Mouse (Mus musculus) hindbrain, embryonic 12.5 days (tissue): ENCODE results near the gene Mrpl23. TPM values are rescaled to one million over a fixed set of nuclear protein-coding genes. Genes with fewer than 3 reads are reported as not detected.

ENCODE experiments used
- ATAC-seq: fragments of 200-750 bp; cut with Nextera tagmentation; 2 replicates; pipeline ENCODE4 v1.8.0; 2017; ENCODE audit warnings: moderate TSS enrichment; ENCODE audit not compliant: low FRiP score
- H3K27ac ChIP-seq: fragments of 300-500 bp; sonication (generic); 2 replicates; pipeline ENCODE4 v1.5.1; 2016; ENCODE audit warnings: mild to moderate bottlenecking
- H3K27me3 ChIP-seq: fragments of 300-500 bp; sonication (generic); 2 replicates; pipeline ENCODE4 v1.6.1; 2016; ENCODE audit warnings: mild to moderate bottlenecking
- H3K36me3 ChIP-seq: fragments of 300-500 bp; sonication (generic); 2 replicates; pipeline ENCODE4 v1.6.1; 2016; ENCODE audit warnings: mild to moderate bottlenecking
- H3K4me1 ChIP-seq: fragments of 300-500 bp; sonication (generic); 2 replicates; pipeline ENCODE4 v1.6.1; 2016
- H3K4me2 ChIP-seq: fragments of 300-500 bp; sonication (generic); replicated peaks from 2 replicates; pipeline ENCODE4 v1.6.1; 2016; ENCODE audit warnings: mild to moderate bottlenecking
- H3K4me3 ChIP-seq: fragments of 300-500 bp; sonication (generic); 2 replicates; pipeline ENCODE4 v1.5.1; 2016; ENCODE audit warnings: mild to moderate bottlenecking
- H3K9ac ChIP-seq: fragments of 300-500 bp; sonication (generic); 2 replicates; pipeline ENCODE4 v1.6.1; 2016; ENCODE audit warnings: mild to moderate bottlenecking, moderate library complexity
- H3K9me3 ChIP-seq: fragments of 300-500 bp; sonication (generic); replicated peaks from 2 replicates; pipeline ENCODE4 v1.6.1; 2016; ENCODE audit warnings: mild to moderate bottlenecking
- WGBS: fragments of 180-500 bp; shearing (Covaris S2); methylation state at CpG from one replicate; pipeline ENCODE4 v1.1.7; 2016; 5-methylcytosine and 5-hydroxymethylcytosine counted together
- polyA plus RNA-seq: library from polyadenylated mRNA; unstranded; fragments of >200 nt; fragmentation: Nextera tagmentation; extraction: Ambion mirVana; gene quantifications from 2 replicates; pipeline ENCODE4 v1.2.1, GENCODE M21; 2016

The Mrpl23 gene
- polyA plus RNA-seq, 1 experiment from 2014 or later = 8.4 TPM

GRCm38 (mm10) chr7:142525342-142526178, 6.9 kb upstream of the Mrpl23 start:
- Histone ChIP-seq H3K36me3 (no peaks in the 10 kb centered on the region), H3K4me1 (peaks cover 28% of the 10 kb centered on the region), H3K27ac (peak overlapping the region; percentile 77), H3K27me3 (no peaks in the 10 kb centered on the region), H3K4me2 (no peak overlapping the region), H3K4me3 (no peak overlapping the region), H3K9ac (no peak overlapping the region), H3K9me3 (no peaks in the 10 kb centered on the region)
- no peak for ATAC-seq
- 18% methylated on average over 13 of the region's 13 CpGs for WGBS

GRCm38 (mm10) chr7:142529350-142529749, 3.1 kb upstream of the Mrpl23 start:
- H3K27ac ChIP-seq = peak overlapping the region; percentile 23; the same call in 1 of the 2 replicates

GRCm38 (mm10) chr7:142531973-142532521, 439 bp upstream of the Mrpl23 start:
- H3K4me3 ChIP-seq = no peak overlapping the region
- H3K9me3 ChIP-seq = no peaks in the 10 kb centered on the region
- H3K27me3 ChIP-seq = no peaks in the 10 kb centered on the region
- no peak overlapping the region for H3K27ac ChIP-seq
- 86% methylated on average over 4 of the region's 4 CpGs for WGBS
- ATAC-seq = no peak; the same call in 1 of the 2 replicates
- H3K9ac ChIP-seq = no peak overlapping the region; the same call in 1 of the 2 replicates
- H3K36me3 ChIP-seq = 0 out of 2 replicates have a peak, but pooled peaks cover 7% of the 10 kb centered on the region
- H3K4me1 ChIP-seq = peaks cover 24% of the 10 kb centered on the region
- H3K4me2 ChIP-seq = peak overlapping the region; percentile 66

More at GRCm38 (mm10) chr7:142529350-142529749, 3.1 kb upstream of the Mrpl23 start:
- Histone ChIP-seq H3K9me3 (no peaks in the 10 kb centered on the region), H3K4me3 (no peak overlapping the region), H3K36me3 (no peaks in the 10 kb centered on the region), H3K9ac (no peak overlapping the region), H3K27me3 (no peaks in the 10 kb centered on the region), H3K4me2 (no peak overlapping the region), H3K4me1 (peaks cover 40% of the 10 kb centered on the region)
- WGBS = 57% methylated on average over 10 of the region's 10 CpGs
- no peak for ATAC-seq

- Histone ChIP-seq H3K9ac (peak overlapping the region; percentile 67), H3K27ac (peak overlapping the region; percentile 83), H3K27me3 (no peaks in the 10 kb centered on the region), H3K36me3 (0 out of 2 replicates have a peak, but pooled peaks cover 7% of the 10 kb centered on the region), H3K4me1 (peaks cover 28% of the 10 kb centered on the region), H3K4me3 (peak overlapping the region; percentile 64), H3K9me3 (no peaks in the 10 kb centered on the region), H3K4me2 (peak overlapping the region; percentile 66)
- under 1% methylated on average over 44 of the region's 44 CpGs for WGBS
- peak; percentile 89 for ATAC-seq
Observed at GRCm38 (mm10) chr7:142533059-142533855, 771 bp downstream of the Mrpl23 start.

- no peak overlapping the region; the same call in 1 of the 2 replicates for H3K9ac ChIP-seq
- 89% methylated on average over 4 of the region's 4 CpGs for WGBS
- no peak overlapping the region for H3K4me2 ChIP-seq
- H3K9me3 ChIP-seq = no peaks in the 10 kb centered on the region
- H3K36me3 ChIP-seq = 0 out of 2 replicates have a peak, but pooled peaks cover 7% of the 10 kb centered on the region
- peaks cover 45% of the 10 kb centered on the region for H3K4me1 ChIP-seq
- H3K27ac ChIP-seq = no peak overlapping the region
- ATAC-seq = no peak
- no peaks in the 10 kb centered on the region for H3K27me3 ChIP-seq
- no peak overlapping the region for H3K4me3 ChIP-seq
Observed at GRCm38 (mm10) chr7:142535116-142535515, 2.6 kb downstream of the Mrpl23 start.

GRCm38 (mm10) chr7:142535832-142536231, 3.3 kb downstream of the Mrpl23 start:
- no peak for ATAC-seq
- Histone ChIP-seq H3K4me3 (no peak overlapping the region), H3K9me3 (no peaks in the 10 kb centered on the region), H3K27ac (no peak overlapping the region), H3K4me1 (peaks cover 47% of the 10 kb centered on the region), H3K4me2 (no peak overlapping the region), H3K27me3 (no peaks in the 10 kb centered on the region), H3K36me3 (0 out of 2 replicates have a peak, but pooled peaks cover 9% of the 10 kb centered on the region), H3K9ac (no peak overlapping the region)
- WGBS = 99% methylated on average over 5 of the region's 5 CpGs

GRCm38 (mm10) chr7:142537181-142537580, 4.7 kb downstream of the Mrpl23 start:
- Histone ChIP-seq H3K27me3 (no peaks in the 10 kb centered on the region), H3K27ac (peak overlapping the region; percentile 85), H3K36me3 (0 out of 2 replicates have a peak, but pooled peaks cover 17% of the 10 kb centered on the region), H3K9me3 (no peaks in the 10 kb centered on the region), H3K4me3 (no peak overlapping the region), H3K4me1 (peaks cover 46% of the 10 kb centered on the region), H3K9ac (no peak overlapping the region), H3K4me2 (no peak overlapping the region)
- ATAC-seq = no peak
- 67% methylated on average over 5 of the region's 5 CpGs for WGBS

GRCm38 (mm10) chr7:142537879-142538278, 5.4 kb downstream of the Mrpl23 start:
- Histone ChIP-seq H3K4me1 (peaks cover 46% of the 10 kb centered on the region), H3K27me3 (no peaks in the 10 kb centered on the region), H3K27ac (peak overlapping the region; percentile 85), H3K9ac (peak overlapping the region; percentile 41; the same call in 1 of the 2 replicates), H3K9me3 (no peaks in the 10 kb centered on the region), H3K36me3 (0 out of 2 replicates have a peak, but pooled peaks cover 17% of the 10 kb centered on the region), H3K4me3 (no peak overlapping the region), H3K4me2 (no peak overlapping the region)
- 0 out of 2 replicates have a peak, but pooled peaks have one; percentile 44 for ATAC-seq
- 9% methylated on average over 6 of the region's 6 CpGs for WGBS

GRCm38 (mm10) chr7:142538291-142538690, 5.8 kb downstream of the Mrpl23 start:
- Histone ChIP-seq H3K4me1 (peaks cover 50% of the 10 kb centered on the region), H3K27ac (peak overlapping the region; percentile 85), H3K27me3 (no peaks in the 10 kb centered on the region), H3K36me3 (0 out of 2 replicates have a peak, but pooled peaks cover 17% of the 10 kb centered on the region), H3K9ac (peak overlapping the region; percentile 41), H3K4me3 (no peak overlapping the region), H3K4me2 (no peak overlapping the region), H3K9me3 (no peaks in the 10 kb centered on the region)
- 23% methylated on average over 4 of the region's 4 CpGs for WGBS
- ATAC-seq = no peak

GRCm38 (mm10) chr7:142538766-142539165, 6.3 kb downstream of the Mrpl23 start:
- 25% methylated on average over 6 of the region's 6 CpGs for WGBS
- ATAC-seq = no peak

GRCm38 (mm10) chr7:142539828-142540227, 7.3 kb downstream of the Mrpl23 start:
- Histone ChIP-seq H3K9ac (no peak overlapping the region), H3K4me3 (no peak overlapping the region), H3K36me3 (0 out of 2 replicates have a peak, but pooled peaks cover 17% of the 10 kb centered on the region), H3K27me3 (no peaks in the 10 kb centered on the region), H3K9me3 (no peaks in the 10 kb centered on the region), H3K4me1 (peaks cover 40% of the 10 kb centered on the region), H3K4me2 (no peak overlapping the region), H3K27ac (peak overlapping the region; percentile 85)
- 64% methylated on average over 8 of the region's 8 CpGs for WGBS
- no peak for ATAC-seq

More at GRCm38 (mm10) chr7:142538766-142539165, 6.3 kb downstream of the Mrpl23 start:
- Histone ChIP-seq H3K36me3 (0 out of 2 replicates have a peak, but pooled peaks cover 17% of the 10 kb centered on the region), H3K27ac (peak overlapping the region; percentile 85), H3K4me3 (no peak overlapping the region), H3K4me2 (no peak overlapping the region), H3K9ac (peak overlapping the region; percentile 41; the same call in 1 of the 2 replicates), H3K27me3 (no peaks in the 10 kb centered on the region), H3K4me1 (peaks cover 47% of the 10 kb centered on the region), H3K9me3 (no peaks in the 10 kb centered on the region)
